Mouse (Mus musculus) ZHBTc4 (cell line): Measurements from ENCODE around the gene Amt.
A peak's percentile ranks its signal among the peaks of the same experiment; 100 is the strongest.

Experiments
- DNase-seq: peaks from one replicate; pipeline ENCODE4 v3.0.0-alpha.2; 2011; ENCODE audit warnings: low read depth, low spot score

The Amt gene

DNA sequence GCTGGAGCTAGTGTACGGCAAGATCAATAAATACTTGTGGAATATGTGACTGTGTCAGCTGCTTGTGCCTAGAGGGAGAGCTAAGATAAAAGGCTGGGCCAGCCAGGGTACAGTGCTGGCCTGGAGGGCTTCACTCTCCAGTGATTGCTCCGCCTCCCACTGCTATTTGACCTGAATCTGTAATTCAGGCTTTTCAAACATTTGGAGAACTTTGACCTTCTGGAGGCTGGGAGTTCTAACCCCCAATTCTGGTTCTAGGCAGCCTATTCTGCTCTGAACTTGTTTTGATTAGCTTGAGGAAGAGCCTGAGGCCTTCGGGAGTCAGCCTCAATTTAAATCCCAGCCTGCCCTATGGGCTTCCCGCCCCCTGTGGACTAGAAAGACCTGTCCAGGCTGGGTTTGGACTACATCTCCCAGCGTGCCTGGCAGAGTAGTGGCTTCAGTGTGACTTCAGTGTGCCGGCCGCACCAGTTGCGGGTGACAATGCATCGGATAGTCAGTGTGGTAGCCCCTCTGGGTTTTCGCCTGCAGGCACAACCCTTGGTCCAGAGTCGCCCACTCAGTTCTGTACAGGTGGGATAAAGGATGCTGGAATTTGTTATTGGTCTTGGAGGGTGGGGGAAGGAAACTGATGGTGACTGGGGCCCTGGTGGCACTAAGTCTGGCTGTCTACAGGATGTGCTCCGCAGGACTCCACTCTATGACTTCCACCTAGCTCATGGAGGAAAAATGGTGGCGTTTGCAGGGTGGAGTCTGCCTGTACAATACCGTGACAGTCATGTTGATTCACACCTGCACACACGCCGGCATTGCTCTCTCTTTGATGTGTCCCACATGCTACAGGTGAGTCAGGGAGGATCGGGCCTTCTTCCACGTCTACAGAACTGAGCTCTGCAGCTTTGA is at the start of gene Amt:
Gene Amt, plus strand, starts transcription at position 401 of the 903 bp plus-strand sequence.
- DNase-seq, result peak; percentile 99

DNA sequence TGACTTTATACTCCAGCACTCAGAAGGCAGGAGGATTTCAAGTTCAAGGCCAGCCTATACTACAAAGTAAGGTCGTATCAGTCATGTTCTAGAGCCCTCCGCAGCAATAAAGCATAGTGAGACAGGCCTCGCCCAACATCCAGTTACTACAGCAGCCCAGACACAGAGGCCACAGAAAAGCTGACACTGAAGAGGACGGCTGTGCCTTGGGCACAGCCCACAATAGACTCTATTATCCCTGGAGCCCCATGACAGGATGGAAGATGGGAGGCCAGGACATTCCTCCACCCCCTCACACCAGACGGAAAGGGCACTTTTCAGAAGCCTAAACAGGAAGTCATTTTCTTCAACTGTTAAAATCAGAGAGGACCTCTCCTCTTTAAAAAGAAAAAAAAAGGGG is 47.7 kb upstream of the Amt start:
- DNase-seq, result no peak

DNA sequence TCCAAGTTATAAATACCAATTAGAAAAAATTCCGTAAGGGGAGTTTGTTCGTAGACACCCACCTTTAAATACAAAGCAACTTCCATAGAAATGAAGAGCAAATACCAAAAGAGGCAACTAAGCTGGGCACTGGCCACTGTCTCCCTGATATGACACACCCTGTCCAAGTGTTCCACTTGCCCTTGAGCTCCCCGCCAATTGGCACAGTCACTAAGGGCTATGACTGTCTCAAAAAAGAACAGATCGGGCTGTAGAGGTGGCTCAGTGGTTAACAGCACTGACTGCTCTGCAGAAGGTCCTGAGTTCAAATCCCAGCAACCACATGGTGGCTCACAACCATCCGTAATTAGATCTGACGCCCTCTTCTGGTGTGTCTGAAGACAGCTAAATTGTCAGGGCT is 44.8 kb upstream of the Amt start:
- DNase-seq, result no peak

DNA sequence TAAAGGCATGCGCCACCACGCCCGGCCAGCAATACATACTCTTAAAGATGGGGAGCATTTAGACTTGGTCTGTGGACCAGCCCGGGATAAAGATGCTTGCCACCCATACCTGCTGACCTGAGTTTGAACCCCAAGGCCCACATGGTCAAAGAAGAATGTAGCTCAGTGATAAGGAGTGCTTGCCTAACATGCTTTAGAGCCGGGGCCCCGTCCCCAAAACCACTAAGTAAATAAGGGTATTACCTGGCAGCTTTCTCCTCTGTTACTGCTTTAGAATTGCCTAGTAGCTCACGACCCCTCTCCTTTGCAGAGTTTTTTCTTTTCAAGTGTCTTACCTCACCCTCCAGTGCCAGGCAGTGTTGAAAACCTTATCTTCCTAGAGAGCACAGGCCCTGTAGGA is 43.9 kb upstream of the Amt start:
- no peak for DNase-seq

DNA sequence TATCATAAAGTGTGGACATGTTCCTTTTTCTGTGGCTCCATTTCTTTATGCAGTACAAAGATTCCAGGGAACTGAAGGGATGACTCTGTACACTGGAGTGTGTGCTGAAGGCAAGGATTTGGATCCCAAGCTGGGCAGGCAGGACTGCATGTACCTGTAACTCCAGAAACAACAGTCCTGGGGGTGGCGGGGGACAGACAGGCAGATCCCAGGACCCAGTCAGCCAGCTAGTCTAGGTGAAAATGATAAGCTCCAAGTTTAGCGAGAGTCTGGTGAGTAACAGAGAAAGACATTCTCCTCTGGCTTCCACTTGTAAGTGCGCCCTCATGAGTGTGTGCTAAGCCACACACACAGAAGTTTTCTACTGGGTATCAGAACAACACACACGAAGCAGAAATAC is 36.1 kb upstream of the Amt start:
- DNase-seq, result no peak

DNA sequence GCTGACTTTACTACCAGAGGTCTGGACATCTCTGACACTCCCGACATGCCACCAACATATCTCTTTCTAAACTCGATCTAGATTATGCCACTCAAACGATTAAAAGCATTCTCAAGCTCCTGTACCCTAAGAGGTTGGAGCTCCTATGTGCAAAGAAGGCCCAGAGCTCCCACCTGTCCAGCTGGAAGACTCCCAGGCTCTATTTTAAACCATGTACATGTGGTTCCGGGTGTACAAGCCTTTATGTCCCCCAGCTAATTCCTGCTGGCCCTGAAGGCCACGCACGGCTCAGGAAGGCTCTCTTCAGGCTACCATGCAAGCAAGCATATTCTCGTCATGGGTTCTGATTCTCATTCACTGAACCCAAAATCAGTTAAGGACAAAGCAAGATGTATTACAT is 34.8 kb upstream of the Amt start:
- no peak for DNase-seq

DNA sequence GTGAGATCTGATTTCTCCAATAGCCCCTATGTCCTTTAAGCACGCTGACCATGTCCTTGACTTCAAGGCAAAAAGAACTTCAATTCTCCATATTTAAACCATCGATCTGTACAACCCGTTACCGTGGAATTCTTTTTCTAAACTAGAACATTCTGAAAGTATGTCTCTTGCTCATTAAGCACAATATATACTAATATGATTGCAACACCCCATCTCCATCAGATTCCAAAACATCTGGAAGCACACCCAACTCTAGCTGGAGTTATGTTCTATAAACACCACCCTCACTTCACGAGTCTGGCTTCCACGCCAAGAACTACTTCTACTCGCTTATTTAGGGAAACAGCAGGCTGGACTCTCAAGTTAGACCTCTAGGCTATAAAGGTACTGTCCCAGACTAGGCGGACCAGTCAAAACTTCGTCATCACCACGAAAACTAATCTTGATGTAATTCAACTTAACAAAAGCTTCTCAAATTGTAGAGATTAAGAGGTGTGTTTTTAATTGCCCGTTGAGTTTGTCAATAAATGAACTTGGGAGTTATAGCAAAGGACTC is 34.1 kb upstream of the Amt start:
- no peak for DNase-seq

DNA sequence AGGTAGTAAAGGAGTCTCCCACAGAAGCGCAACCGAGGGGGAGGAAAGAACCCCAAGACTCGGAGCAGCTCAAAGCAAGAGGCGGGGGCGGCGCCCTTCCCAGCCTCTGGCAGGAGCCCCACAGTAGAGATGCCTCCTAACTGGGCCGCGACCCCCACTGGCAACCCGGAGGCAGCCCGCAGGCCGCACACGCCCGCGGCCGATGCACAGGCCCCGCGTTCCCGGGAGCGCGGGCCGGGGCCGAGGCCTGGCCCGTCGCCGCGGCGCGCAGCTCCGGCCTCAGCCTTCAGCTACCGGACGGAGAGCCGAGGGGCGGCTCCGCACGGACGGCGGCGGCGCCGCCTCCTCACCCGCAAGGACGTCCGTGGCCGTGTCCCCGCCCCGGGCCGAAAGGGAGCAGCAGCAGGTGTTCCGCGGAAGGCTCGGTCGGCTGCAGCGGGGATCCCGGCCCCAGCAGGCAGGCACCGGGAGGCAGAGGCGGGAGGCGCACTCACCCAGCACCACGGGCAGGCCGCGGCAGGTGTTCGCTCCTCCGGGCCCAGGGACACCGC is 33.4 kb upstream of the Amt start:
- DNase-seq, result peak; percentile 40

DNA sequence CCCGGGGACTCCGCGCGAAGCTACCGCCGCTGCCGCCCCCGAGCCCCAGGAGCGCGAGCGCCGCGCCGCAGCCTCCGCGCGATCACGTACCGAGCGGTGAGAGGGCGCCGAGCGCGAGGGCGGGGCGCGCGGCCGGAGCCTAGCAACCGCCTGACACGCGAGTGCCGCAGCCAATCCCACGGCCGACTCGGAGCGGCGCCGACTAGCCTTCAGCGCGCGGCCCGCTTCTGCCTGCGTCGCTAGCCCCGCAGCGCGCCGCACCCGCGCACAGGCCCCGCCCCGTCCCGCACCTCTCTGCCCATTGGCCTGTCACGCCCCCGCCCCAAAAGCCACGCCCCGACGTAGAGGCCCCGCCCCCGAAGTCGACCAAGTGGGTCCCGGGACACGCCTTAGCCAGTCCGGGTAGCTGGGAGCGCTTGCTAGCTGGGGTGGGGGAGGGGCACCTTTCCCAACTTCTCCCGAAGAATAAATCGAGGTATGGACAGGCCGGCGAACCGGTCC is 32.9 kb upstream of the Amt start, which contains the start of gene Dag1:
Gene Dag1, minus strand, starts transcription at position 269 of the 501 bp plus-strand sequence.
- peak; percentile 99 for DNase-seq

DNA sequence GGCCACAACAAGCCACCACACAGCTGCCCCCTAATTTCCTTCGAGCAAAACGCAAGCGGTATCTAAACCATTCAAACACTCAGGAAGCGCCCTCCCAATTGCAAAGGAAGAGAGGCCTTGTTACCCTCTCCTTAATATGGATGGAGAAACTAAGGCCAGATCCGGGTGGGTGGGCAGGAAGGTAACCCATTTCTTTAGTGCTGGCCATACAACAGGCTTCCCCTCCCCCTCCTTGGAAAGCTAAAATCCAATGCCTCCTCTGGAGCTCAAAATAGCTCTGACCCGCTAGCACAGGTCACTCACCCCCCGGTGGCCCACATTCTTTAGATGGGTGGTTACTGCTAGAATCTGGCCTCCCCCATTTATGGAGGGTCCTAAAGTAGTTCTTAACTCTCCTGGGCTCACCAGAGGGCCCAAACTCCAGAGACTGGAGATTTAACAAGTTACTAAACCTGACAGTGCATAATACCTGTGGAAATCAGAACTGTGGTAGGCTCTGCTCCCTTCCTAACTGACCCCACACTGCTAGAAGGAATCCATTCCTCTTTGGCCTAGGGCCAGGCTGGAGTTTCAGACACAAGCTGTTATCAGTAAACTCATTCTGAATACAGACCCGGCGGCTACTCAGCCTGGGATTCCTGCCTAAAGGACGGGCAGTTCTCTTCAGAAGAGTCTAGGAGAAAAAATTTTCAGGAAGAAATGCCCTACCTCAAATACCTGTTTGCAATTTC is 32.3 kb upstream of the Amt start:
- DNase-seq, result peak; percentile 51

DNA sequence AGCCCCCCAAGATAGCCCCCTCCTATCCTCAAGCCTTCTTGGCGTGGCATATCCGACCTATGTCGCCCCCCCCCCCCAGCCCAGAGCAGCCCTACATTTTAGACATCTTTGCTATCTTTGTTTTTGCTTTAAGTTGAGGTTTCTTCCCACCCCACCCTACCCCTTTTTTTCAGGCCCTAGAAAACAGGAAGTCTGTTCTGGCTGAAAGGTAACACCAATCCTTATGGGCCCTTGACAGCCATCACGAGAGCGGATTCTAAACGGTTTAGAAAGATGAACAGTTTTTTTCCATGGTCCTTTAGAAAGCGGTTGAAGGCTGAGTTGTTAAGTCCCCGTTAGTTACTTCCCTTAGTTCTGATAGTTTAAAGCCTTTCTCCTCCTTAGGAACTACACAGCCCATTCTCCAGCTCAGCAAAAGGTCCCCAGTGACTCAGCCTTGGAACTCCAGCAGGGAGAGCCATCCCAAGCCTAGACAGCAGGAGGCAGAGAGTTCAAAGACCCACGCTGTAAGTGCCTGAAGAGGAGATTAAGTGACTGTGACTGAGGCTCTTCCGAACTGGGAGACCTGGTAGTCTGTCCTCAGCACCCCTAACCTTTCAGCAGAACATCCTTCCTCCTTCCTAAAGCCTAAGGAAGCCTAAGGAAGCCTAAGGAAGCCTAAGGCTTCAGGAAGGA is 30.3 kb upstream of the Amt start:
- peak; percentile 70 for DNase-seq

DNA sequence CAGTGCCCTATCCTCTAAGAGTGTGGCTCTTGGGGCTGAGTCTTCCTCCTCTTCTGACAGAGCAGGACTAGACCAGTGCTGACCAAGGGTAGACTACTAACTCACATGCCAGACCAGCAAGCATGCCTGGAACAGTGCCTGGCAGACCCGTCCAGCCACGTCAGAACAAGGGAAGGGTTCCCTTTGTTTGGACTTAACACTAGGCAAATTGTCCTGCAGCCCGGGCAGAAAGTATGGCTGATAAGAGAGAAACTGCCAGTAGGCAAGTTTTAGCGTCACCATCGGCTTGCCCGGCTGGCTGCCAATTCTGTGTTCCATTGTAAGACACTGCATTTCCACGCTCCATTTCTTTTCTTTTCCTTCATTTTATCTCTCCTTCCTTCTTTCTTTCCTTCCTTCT is 29.0 kb upstream of the Amt start:
- DNase-seq, result no peak

DNA sequence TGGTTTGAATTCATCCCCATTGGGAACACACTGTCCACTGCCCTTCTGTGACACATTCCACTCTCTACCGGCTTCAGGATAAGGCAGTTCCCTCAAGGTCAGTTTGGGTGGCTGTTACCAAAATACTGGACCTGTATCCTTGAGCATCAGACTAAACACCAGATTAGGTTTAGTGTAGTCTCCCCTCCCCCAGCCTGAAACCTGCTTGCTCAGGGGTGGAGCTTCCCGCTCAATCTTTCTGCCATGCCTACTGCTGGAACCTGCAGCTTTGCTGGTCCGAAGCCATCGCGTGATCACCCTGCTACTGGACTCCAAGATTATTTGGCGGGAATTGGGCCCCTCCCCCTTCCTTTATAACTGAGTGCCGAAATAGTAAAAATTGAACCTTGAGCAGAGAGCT is 28.0 kb upstream of the Amt start:
- peak; percentile 39 for DNase-seq

DNA sequence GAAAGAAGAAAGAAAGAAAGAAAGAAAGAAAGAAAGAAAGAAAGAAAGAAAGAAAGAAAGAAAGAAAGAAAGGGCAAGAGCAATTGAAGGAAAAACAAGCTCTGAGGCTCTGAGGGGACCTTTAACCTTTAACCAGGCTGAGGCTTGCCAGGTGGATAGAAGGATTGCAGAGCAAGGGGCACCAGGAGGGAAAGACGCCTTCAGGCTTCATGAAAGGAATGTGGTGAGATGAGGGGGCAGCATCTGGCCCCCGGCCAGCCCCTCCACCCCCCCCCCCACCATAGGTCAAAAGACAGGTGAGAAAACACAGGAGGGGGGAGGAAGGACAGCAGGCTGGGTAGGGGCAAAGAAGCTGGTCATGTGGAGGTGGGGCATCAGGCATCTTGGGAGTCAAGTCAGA is 24.7 kb upstream of the Amt start:
- no peak for DNase-seq

DNA sequence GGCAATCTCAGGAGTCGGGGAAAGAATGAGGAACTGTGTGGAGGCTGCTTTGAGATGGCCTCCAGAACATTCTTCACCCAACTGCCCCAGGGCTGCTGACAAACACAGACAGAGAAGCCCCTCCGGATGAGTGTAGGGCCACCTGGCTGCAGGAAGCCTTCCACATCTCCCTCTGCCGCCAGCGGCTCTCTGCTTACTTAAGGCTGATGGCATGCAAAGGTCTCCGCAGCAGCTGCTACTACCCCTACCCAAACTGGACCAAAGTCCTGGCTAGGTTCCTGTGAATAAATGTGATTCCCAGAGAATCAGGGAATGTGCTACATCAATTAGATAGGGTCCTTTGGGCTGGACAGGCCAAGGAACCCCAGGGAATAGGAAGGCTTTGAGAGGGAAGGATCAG is 24.0 kb upstream of the Amt start:
- no peak for DNase-seq

DNA sequence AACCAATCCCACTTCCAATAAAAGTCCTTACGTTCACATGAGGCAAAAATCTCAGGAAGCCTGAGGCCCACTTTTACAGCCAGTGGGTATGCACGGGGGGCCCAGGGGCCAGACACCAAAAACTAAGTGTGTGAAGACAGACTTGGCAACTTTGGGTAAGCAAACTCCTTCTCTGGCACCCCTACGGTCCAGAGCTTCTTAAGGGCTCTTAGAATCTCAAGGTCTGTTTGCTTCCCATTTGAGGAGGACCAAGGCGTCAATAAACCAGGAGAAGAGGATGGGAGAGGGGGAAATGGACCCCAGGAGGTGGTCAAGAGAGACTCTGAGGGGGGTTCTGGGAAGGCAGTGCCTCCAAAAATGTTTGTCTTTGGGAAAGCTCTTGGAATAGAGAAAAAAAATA is 23.2 kb upstream of the Amt start:
- no peak for DNase-seq

DNA sequence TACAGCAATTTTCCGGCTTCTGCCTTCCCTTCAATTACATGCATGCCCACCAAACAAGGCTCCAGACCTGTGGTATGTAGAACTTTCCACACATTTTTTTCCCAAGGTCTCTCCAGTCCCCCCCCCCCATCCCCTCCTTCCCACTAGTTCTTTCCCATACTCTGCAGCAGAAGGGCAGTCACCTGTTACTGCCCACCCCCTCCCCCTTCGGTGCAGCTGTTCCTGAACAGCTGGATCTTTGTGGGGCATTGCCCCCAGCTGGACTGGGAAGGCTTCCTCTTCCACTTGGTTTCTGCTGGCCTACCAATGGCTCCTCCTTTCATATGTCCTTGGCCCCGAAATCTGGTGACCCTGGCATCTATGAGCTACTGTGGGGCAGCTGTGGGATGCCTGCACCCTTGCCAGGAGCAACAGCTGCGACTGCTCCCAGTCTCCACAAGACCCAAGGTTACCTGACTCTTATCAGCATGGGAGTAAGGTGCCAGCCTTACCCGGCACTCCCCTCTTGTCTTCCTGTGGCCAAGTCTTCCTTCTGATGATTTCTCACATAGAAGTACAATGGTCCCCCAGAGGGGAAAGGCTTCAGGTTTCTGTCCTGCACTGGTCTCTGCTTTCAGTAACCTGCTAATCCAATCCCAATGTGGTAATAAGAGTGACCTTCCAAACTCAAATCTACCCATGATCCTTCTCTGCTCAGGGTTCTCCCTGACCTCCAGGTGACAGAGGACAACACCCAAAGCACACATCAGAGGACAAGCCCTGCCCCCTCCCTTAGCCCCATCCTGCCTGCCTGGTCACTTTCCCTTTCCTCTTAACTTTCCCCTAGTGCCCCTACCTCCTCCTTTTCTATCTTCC is 21.9 kb upstream of the Amt start:
- no peak for DNase-seq

DNA sequence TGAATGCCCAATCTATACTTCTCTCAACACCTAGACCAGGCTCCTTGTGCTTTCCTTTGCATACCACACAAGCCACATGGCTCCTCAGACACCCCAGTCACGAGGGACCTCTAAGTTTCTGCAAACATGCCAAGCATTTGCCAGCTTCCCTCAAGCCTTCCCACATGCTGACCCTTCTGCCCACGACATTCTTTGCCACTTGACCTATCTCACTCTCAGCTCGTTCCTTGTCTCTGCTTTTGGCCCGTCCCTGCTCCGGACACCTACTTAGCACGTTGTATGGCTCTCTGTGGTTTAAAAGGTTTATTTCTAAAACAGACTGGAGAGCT is 21.4 kb upstream of the Amt start:
- DNase-seq, result no peak

DNA sequence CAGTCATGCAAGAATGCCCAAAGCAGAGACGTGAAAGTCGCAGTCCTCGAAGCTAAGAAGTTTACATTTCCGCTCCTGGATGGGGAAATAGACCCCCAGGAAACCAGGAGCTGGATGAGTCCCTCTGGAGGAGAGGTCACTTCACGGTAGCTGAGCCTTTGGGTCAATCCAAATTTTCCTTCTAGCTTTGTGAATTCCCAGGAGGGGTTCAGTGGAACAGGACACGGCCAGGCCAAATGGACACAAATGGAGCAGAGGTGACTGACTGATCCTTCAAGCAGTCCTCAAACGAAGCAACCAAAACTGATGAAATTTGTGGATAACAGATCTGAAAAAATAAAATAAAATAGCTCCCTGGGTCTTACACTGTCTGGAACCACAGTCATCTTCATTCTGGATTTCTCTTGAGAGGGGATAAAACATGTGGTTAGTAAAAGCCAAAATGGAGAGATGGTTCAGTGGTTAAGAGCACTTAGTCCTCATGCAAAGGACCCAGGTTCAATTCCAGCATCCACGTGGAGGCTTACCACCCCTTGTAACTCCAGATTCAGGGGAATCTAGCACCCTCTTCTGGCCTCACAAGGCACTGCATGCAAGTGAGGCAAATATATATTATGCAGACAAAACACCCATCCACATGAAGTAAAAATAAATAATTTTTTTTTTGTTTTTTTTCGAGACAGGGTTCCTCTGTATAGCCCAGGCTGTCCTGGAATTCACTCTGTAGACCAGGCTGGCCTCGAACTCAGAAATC is 17.8 kb upstream of the Amt start:
- DNase-seq, result peak; percentile 82
